Mouse (Mus musculus) intestine, embryonic 14.5 days (tissue): ENCODE results near the gene Sgcg. TPM values are rescaled to one million over a fixed set of nuclear protein-coding genes. Genes with fewer than 3 reads are reported as not detected.

ENCODE experiments used
- ATAC-seq: fragments of 200-750 bp; cut with Nextera tagmentation; replicated peaks from 2 replicates; pipeline ENCODE4 v1.8.0; 2017; ENCODE audit warnings: low read depth, moderate number of reproducible peaks, moderate TSS enrichment, moderate library complexity; ENCODE audit not compliant: low FRiP score, low TSS enrichment
- DNase-seq: peaks from one replicate; pipeline ENCODE4 v3.0.0-alpha.2; 2018; ENCODE audit warnings: low spot score
- H3K27ac ChIP-seq: fragments of 300-500 bp; sonication (generic); 2 replicates; pipeline ENCODE4 v1.5.1; 2014; ENCODE audit warnings: low read depth, mild to moderate bottlenecking, control low read depth
- H3K27me3 ChIP-seq: fragments of 300-500 bp; sonication (generic); replicated peaks from 2 replicates; pipeline ENCODE4 v1.6.1; 2014; ENCODE audit warnings: low read length, control low read depth; ENCODE audit not compliant: control insufficient read depth, insufficient read depth
- H3K36me3 ChIP-seq: fragments of 300-500 bp; sonication (generic); 2 replicates; pipeline ENCODE4 v1.6.1; 2014; ENCODE audit warnings: low read length, control low read depth; ENCODE audit not compliant: control insufficient read depth, insufficient read depth
- H3K4me1 ChIP-seq: fragments of 300-500 bp; sonication (generic); replicated peaks from 2 replicates; pipeline ENCODE4 v1.6.1; 2014; ENCODE audit warnings: low read length, control low read depth, mixed read lengths; ENCODE audit not compliant: control insufficient read depth, insufficient read depth
- H3K4me2 ChIP-seq: fragments of 300-500 bp; sonication (generic); 2 replicates; pipeline ENCODE4 v1.6.1; 2014; ENCODE audit warnings: low read length
- H3K4me3 ChIP-seq: fragments of 300-500 bp; sonication (generic); 2 replicates; pipeline ENCODE4 v1.5.1; 2014; ENCODE audit warnings: low read depth, low read length, control low read depth, mixed read lengths
- H3K9ac ChIP-seq: fragments of 300-500 bp; sonication (generic); 2 replicates; pipeline ENCODE4 v1.6.1; 2014; ENCODE audit warnings: mild to moderate bottlenecking, low read length
- H3K9me3 ChIP-seq: fragments of 300-500 bp; sonication (generic); 2 replicates; pipeline ENCODE4 v1.6.1; 2016; ENCODE audit warnings: low read length, control low read depth; ENCODE audit not compliant: control insufficient read depth
- WGBS: fragments of 180-500 bp; shearing (Covaris S2); extraction: QIAGEN DNeasy Blood & Tissue Kit; methylation state at CpG from one replicate; pipeline ENCODE4 v1.1.7; 2014; 5-methylcytosine and 5-hydroxymethylcytosine counted together
- polyA plus RNA-seq: library from polyadenylated mRNA; unstranded; fragments of >200 nt; fragmentation: Nextera tagmentation; extraction: Ambion mirVana; gene quantifications from 2 replicates; pipeline ENCODE4 v1.2.1, GENCODE M21; 2014

The Sgcg gene
- polyA plus RNA-seq, 1 experiment from 2014 or later: 0.14 TPM

GRCm38 (mm10) chr14:61224387-61225077 lies 33.8 kb downstream of the Sgcg start:
- DNase-seq (no peak), ATAC-seq (no peak)
- no peaks in the 10 kb centered on the region for H3K36me3 ChIP-seq
- H3K9me3 ChIP-seq: no peaks in the 10 kb centered on the region
- H3K4me1 ChIP-seq: 0 out of 2 replicates have a peak, but pooled peaks cover 4% of the 10 kb centered on the region
- WGBS: 69% methylated on average over 5 of the region's 5 CpGs
- H3K27me3 ChIP-seq: no peaks in the 10 kb centered on the region
- no peak overlapping the region for H3K9ac ChIP-seq
- H3K27ac ChIP-seq: no peak overlapping the region
- H3K4me3 ChIP-seq: no peak overlapping the region
- no peak overlapping the region for H3K4me2 ChIP-seq

- Histone ChIP-seq H3K4me3 (no peak overlapping the region), H3K9ac (no peak overlapping the region), H3K36me3 (no peaks in the 10 kb centered on the region), H3K27ac (no peak overlapping the region), H3K4me1 (0 out of 2 replicates have a peak, but pooled peaks cover 4% of the 10 kb centered on the region), H3K4me2 (no peak overlapping the region), H3K27me3 (no peaks in the 10 kb centered on the region), H3K9me3 (no peaks in the 10 kb centered on the region)
- no peak for DNase-seq
- no peak for ATAC-seq
- 61% methylated on average over 4 of the region's 4 CpGs for WGBS
Measured at GRCm38 (mm10) chr14:61223740-61224139, 34.5 kb downstream of the Sgcg start.

GRCm38 (mm10) chr14:61222506-61222905 lies 35.8 kb downstream of the Sgcg start:
- H3K4me2 ChIP-seq: no peak overlapping the region
- H3K4me1 ChIP-seq: 0 out of 2 replicates have a peak, but pooled peaks cover 4% of the 10 kb centered on the region
- H3K27ac ChIP-seq: no peak overlapping the region
- H3K36me3 ChIP-seq: no peaks in the 10 kb centered on the region
- no peak for ATAC-seq
- H3K9me3 ChIP-seq: no peaks in the 10 kb centered on the region
- no peak for DNase-seq
- 20% methylated on average over 6 of the region's 6 CpGs for WGBS
- H3K27me3 ChIP-seq: no peaks in the 10 kb centered on the region
- no peak overlapping the region for H3K4me3 ChIP-seq
- H3K9ac ChIP-seq: no peak overlapping the region

- H3K27me3 ChIP-seq: no peaks in the 10 kb centered on the region
- H3K4me1 ChIP-seq: 0 out of 2 replicates have a peak, but pooled peaks cover 4% of the 10 kb centered on the region
- H3K4me3 ChIP-seq: no peak overlapping the region
- H3K9me3 ChIP-seq: no peaks in the 10 kb centered on the region
- H3K27ac ChIP-seq: no peak overlapping the region
- DNase-seq (no peak), ATAC-seq (no peak)
- WGBS: 69% methylated on average over 5 of the region's 5 CpGs
- no peaks in the 10 kb centered on the region for H3K36me3 ChIP-seq
- H3K9ac ChIP-seq: no peak overlapping the region
- H3K4me2 ChIP-seq: no peak overlapping the region
Measured at GRCm38 (mm10) chr14:61221166-61221565, 37.1 kb downstream of the Sgcg start.

GRCm38 (mm10) chr14:61211754-61212153 lies 46.5 kb downstream of the Sgcg start:
- WGBS: 91% methylated on average over 6 of the region's 6 CpGs
- no peak for DNase-seq
- Histone ChIP-seq H3K4me1 (no peaks in the 10 kb centered on the region), H3K9ac (no peak overlapping the region), H3K27ac (no peak overlapping the region), H3K4me2 (no peak overlapping the region), H3K36me3 (0 out of 2 replicates have a peak, but pooled peaks cover 5% of the 10 kb centered on the region), H3K4me3 (no peak overlapping the region), H3K9me3 (no peaks in the 10 kb centered on the region), H3K27me3 (no peaks in the 10 kb centered on the region)
- no peak for ATAC-seq

- no peak overlapping the region for H3K4me3 ChIP-seq
- no peak overlapping the region for H3K4me2 ChIP-seq
- no peak for DNase-seq
- H3K9ac ChIP-seq: no peak overlapping the region
- H3K4me1 ChIP-seq: no peaks in the 10 kb centered on the region
- ATAC-seq: no peak
- no peaks in the 10 kb centered on the region for H3K9me3 ChIP-seq
- 92% methylated on average over 5 of the region's 5 CpGs for WGBS
- no peak overlapping the region for H3K27ac ChIP-seq
- H3K36me3 ChIP-seq: peaks cover 14% of the 10 kb centered on the region; the same call in 1 of the 2 replicates
- H3K27me3 ChIP-seq: no peaks in the 10 kb centered on the region
Measured at GRCm38 (mm10) chr14:61210111-61210510, 48.2 kb downstream of the Sgcg start.

- Histone ChIP-seq H3K27me3 (no peaks in the 10 kb centered on the region), H3K4me2 (no peak overlapping the region), H3K27ac (no peak overlapping the region), H3K4me1 (no peaks in the 10 kb centered on the region), H3K4me3 (no peak overlapping the region), H3K9ac (no peak overlapping the region), H3K36me3 (peaks cover 30% of the 10 kb centered on the region; the same call in 1 of the 2 replicates), H3K9me3 (no peaks in the 10 kb centered on the region)
- no peak for ATAC-seq
- no peak for DNase-seq
- WGBS: 91% methylated on average over 4 of the region's 4 CpGs
Measured at GRCm38 (mm10) chr14:61194416-61194815, 63.9 kb downstream of the Sgcg start.

GRCm38 (mm10) chr14:61192326-61192725 lies 66.0 kb downstream of the Sgcg start:
- Histone ChIP-seq H3K4me3 (no peak overlapping the region), H3K9ac (no peak overlapping the region), H3K27me3 (no peaks in the 10 kb centered on the region), H3K4me1 (no peaks in the 10 kb centered on the region), H3K4me2 (no peak overlapping the region), H3K36me3 (peaks cover 28% of the 10 kb centered on the region; the same call in 1 of the 2 replicates), H3K9me3 (no peaks in the 10 kb centered on the region), H3K27ac (no peak overlapping the region)
- 69% methylated on average over 10 of the region's 10 CpGs for WGBS
- ATAC-seq: no peak
- no peak for DNase-seq

GRCm38 (mm10) chr14:61191904-61192303 lies 66.4 kb downstream of the Sgcg start:
- Histone ChIP-seq H3K4me1 (no peaks in the 10 kb centered on the region), H3K4me2 (no peak overlapping the region), H3K9ac (no peak overlapping the region), H3K4me3 (no peak overlapping the region), H3K27ac (no peak overlapping the region), H3K27me3 (no peaks in the 10 kb centered on the region), H3K9me3 (no peaks in the 10 kb centered on the region), H3K36me3 (peaks cover 28% of the 10 kb centered on the region; the same call in 1 of the 2 replicates)
- ATAC-seq: no peak
- no peak for DNase-seq
- WGBS: 87% methylated on average over 7 of the region's 7 CpGs
